Mouse (Mus musculus) embryonic fibroblast, embryonic 13.5 days (primary cell): ENCODE measurements around the gene St8sia2. TPM values are rescaled to one million over a fixed set of nuclear protein-coding genes. Genes with fewer than 3 reads are reported as not detected.

Experiments
- H3K27ac ChIP-seq: 2 replicates; pipeline ENCODE4 v1.5.1; 2012; ENCODE audit warnings: low read length, control low read depth, inconsistent platforms; ENCODE audit not compliant: insufficient read depth
- H3K4me1 ChIP-seq: 2 replicates; pipeline ENCODE4 v1.6.1; 2011; ENCODE audit warnings: low read length; ENCODE audit not compliant: control insufficient read depth, insufficient read depth
- H3K4me3 ChIP-seq: 2 replicates; pipeline ENCODE4 v1.5.1; 2011; ENCODE audit warnings: mild to moderate bottlenecking, control low read depth, low read length; ENCODE audit not compliant: insufficient read depth
- CTCF ChIP-seq: IDR thresholded peaks from 2 replicates; pipeline ENCODE4 v1.5.1; 2011; ENCODE audit warnings: mild to moderate bottlenecking, control low read depth, low read length, moderate library complexity, borderline replicate concordance; ENCODE audit not compliant: insufficient read depth
- POLR2A ChIP-seq: IDR thresholded peaks from 2 replicates; pipeline ENCODE4 v1.6.1; 2011; ENCODE audit warnings: low read depth, mild to moderate bottlenecking, control low read depth, low read length, moderate library complexity
- polyA plus RNA-seq: library from polyadenylated mRNA; stranded (reverse); fragments of >200 nt; gene quantifications from 2 replicates; pipeline ENCODE4 v1.2.4, GENCODE M21; 2011; ENCODE audit warnings: low read depth; ENCODE audit not compliant: missing spikeins, insufficient read length

St8sia2 gene
- polyA plus RNA-seq, 1 experiment: 15.1 TPM

DNA sequence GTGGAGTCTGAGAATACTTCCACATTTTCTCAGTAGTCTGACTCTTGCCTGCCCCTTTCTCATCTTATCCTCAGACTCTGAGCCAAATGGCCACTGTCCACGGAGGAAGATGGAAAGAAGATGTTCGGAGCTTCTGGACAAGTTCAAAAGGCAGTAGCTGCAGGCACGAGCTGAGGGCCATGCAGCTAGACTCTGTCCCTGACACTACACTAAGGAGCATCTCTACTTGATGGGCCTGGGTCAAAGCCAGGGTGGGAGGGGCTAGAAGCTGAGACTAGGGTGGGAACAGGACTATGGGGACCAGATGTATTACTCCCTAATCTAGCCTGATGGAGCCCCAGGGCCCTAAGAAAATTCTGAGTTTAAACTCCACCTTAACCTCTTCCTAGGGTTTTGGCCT, 80.5 kb downstream of the St8sia2 start:
- Histone ChIP-seq H3K4me1 (no peaks in the 10 kb centered on the region; the same call in 1 of the 2 replicates), H3K27ac (no peak overlapping the region), H3K4me3 (no peak overlapping the region)
- no peak for TF ChIP-seq CTCF
- TF ChIP-seq POLR2A: no peak

DNA sequence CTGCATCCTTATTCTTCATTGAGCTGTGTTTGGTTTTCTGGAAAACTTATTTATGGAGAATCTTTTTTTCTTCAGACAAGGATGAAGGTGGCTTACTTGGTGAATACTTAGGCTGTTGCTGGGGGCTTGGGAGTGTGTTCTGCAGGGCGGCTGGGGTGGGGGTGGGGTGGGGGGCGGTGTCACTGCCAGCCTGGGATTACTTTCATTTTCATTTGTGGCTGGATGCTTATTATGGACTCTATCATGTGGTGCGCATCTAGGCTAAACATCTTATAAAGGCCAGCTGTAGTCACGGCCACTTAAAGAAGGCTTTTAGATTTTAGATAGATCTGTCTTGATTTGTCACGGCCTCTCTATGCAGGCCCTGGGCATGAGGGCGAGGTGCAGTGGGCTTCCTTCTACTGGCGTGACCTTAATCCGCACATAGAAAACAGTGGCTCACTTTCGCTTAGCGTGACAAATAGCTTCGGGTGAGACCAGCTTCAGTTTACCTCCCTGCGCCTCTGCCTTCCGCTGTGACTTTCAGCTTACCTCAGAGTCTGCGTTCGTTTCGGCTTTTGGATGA, 92.5 kb downstream of the St8sia2 start:
- no peak overlapping the region for H3K4me3 ChIP-seq
- no peak overlapping the region for H3K27ac ChIP-seq
- TF ChIP-seq CTCF (no peak), POLR2A (no peak)
- H3K4me1 ChIP-seq: no peaks in the 10 kb centered on the region

DNA sequence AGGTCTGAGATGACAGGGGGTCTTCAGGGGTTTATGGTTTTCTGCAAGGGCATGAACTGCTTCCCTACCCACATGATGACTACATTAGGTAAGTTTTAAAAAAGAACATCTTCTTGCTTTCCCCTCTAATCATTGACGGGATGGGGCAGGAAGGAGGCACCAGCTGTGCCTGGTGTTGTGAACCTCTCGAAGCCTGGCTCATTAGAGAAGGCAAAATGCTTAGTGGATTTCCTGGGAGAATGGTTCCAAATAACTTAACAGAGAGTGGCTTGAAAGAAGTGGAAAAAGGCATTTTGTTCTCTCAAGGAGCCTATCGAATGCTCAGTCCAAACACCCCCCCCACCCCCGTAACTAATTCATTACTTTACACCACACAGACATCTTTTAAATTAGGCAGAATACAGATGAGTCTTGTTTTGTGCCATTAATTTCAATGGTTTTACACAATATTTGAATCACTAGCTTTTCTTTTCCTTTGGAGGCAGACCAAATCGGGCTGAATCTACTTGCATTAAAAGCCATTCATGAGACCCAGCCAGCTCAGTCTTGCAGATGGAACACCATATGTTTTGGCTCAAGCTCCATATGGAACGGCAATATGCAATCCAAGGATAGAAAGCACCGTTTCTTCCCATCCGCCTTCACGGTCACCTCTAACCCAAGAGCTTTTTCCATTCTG, 95.7 kb downstream of the St8sia2 start:
- TF ChIP-seq CTCF: no peak
- TF ChIP-seq POLR2A: no peak
- H3K4me1 ChIP-seq: no peaks in the 10 kb centered on the region
- H3K27ac ChIP-seq: no peak overlapping the region
- H3K4me3 ChIP-seq: no peak overlapping the region

DNA sequence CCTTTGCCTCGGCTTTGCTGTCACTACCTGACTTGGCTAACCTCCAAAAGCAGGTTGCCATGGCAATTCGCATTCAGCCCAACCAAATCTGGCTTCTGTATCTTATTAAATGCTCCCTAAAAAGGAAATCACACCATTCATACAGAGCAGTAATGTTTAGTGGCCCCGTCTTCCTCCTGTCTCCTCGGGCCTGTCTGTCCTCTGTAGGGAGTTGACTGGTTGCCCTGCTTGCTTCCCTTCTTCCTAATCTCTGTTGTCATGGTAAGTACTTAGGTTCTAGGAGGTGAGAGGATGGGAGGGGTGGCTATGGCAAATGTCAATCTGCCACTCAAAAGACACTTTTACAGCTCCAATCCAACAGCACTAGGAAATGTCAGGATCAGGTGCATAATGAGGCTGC, 101.6 kb downstream of the St8sia2 start:
- no peak for TF ChIP-seq POLR2A
- TF ChIP-seq CTCF: no peak
- no peak overlapping the region for H3K27ac ChIP-seq
- no peaks in the 10 kb centered on the region for H3K4me1 ChIP-seq
- no peak overlapping the region for H3K4me3 ChIP-seq

DNA sequence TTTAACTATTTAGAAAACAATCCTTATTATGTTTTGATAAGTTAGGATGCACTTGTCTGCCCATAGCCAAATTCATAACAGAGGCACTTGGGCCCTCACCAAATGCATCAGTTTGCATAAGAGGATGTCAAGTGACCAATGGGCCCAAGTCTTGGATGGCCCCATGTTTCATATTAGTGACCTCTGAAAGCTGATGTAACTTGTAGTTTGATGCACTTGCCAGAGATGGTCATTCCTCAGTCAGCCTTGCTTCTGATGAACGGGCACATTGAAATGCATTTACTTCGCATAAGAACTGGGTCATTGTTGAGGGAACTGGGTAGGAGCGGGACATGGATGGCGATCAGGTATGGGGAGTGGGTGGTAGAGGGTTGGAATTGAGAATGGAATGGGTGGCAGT, 102.6 kb downstream of the St8sia2 start:
- no peak overlapping the region for H3K27ac ChIP-seq
- no peaks in the 10 kb centered on the region for H3K4me1 ChIP-seq
- TF ChIP-seq POLR2A (no peak), CTCF (no peak)
- H3K4me3 ChIP-seq: no peak overlapping the region

- TF ChIP-seq POLR2A (no peak), CTCF (no peak)
- Histone ChIP-seq H3K4me1 (no peaks in the 10 kb centered on the region), H3K4me3 (no peak overlapping the region), H3K27ac (no peak overlapping the region)
Measured at GRCm38 (mm10) chr7:73909432-73910205, 103.9 kb downstream of the St8sia2 start.

GRCm38 (mm10) chr7:73894506-73894905, 119.0 kb downstream of the St8sia2 start:
- no peak overlapping the region for H3K4me3 ChIP-seq
- no peak overlapping the region for H3K27ac ChIP-seq
- TF ChIP-seq CTCF: no peak
- TF ChIP-seq POLR2A: no peak
- H3K4me1 ChIP-seq: no peaks in the 10 kb centered on the region

DNA sequence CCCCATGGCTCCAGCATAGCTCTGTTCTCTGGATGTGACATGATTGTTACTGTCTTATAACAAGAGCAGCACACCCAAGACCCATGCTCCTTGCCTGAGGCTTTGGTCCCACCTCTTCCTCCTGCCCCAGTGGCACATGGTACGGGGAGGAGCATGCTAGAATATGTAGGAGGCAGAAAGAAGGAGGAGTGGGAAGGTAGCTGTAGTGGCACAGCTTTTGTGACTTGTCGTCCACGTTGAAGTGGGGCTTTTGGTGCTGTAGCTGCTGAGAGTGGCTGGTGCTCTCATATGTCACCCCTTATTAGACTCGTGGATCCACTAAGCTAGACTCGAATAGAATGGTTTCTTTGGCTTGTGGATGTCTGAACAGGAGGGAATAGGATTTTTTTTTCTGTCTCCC, 121.7 kb downstream of the St8sia2 start:
- TF ChIP-seq CTCF (no peak), POLR2A (no peak)
- Histone ChIP-seq H3K4me3 (no peak overlapping the region), H3K27ac (no peak overlapping the region), H3K4me1 (no peaks in the 10 kb centered on the region)

- TF ChIP-seq POLR2A (no peak), CTCF (no peak)
Measured at GRCm38 (mm10) chr7:73890891-73891610, 122.4 kb downstream of the St8sia2 start.

DNA sequence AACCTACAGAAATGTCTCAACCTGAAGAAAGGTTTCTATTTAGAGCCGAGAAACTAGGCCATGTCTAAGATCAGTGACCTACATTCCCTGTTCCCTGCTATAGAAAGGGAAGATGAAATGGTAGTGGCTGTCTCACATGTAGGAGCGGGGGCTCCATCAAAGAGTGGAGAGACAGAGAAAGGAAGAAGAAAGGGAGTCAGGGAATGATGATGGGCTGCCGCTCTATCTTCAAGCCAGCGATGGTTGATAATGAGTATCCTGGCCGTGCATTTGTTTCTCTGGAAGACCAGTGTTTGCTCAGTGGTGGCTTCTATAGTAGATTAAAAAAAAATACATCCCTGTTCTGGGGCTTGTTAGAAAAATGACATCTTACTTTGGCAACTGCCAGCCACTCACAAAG, 123.0 kb downstream of the St8sia2 start:
- no peak overlapping the region for H3K27ac ChIP-seq
- no peaks in the 10 kb centered on the region for H3K4me1 ChIP-seq
- no peak overlapping the region for H3K4me3 ChIP-seq
- TF ChIP-seq POLR2A (no peak), CTCF (no peak)

More at GRCm38 (mm10) chr7:73890891-73891610, 122.4 kb downstream of the St8sia2 start:
- no peak overlapping the region for H3K27ac ChIP-seq
- no peaks in the 10 kb centered on the region for H3K4me1 ChIP-seq
- H3K4me3 ChIP-seq: no peak overlapping the region
